Mouse (Mus musculus) spleen, postnatal 4 days (tissue): Measurements from ENCODE around the gene Pik3cg.
A peak's percentile ranks its signal among the peaks of the same experiment; 100 is the strongest.

Experiments used
- DNase-seq, 2 experiments: peaks; one replicate each; pipeline ENCODE4 v3.0.0; 2022; ENCODE audit warnings: low spot score in 2 of 2

Pik3cg gene

DNA sequence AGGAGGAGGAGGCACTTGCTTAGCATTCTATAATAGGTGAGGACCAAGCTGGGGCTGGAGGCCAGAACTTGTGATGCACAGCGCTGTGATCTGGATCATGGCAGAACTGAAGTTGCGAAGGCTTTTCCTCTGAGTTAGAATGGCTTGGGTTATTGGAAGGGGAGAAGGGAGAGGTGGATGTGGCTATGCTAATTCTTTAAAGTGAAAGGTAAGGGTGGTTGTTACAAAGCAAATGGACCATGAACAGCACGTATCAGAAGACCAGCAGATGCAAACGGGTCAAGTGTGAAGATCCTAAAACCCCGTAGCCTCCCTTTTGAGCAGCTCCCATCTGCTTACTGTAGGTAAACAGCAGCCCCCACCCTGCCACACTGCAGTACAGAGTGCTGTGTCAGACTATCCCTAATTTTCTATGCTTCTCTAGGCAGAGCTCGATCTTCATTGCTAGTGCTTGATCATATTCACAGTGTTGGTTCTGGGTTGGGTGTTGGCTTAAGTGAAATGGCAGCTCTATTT is 7.3 kb downstream of the Pik3cg start:
- DNase-seq: no peak

DNA sequence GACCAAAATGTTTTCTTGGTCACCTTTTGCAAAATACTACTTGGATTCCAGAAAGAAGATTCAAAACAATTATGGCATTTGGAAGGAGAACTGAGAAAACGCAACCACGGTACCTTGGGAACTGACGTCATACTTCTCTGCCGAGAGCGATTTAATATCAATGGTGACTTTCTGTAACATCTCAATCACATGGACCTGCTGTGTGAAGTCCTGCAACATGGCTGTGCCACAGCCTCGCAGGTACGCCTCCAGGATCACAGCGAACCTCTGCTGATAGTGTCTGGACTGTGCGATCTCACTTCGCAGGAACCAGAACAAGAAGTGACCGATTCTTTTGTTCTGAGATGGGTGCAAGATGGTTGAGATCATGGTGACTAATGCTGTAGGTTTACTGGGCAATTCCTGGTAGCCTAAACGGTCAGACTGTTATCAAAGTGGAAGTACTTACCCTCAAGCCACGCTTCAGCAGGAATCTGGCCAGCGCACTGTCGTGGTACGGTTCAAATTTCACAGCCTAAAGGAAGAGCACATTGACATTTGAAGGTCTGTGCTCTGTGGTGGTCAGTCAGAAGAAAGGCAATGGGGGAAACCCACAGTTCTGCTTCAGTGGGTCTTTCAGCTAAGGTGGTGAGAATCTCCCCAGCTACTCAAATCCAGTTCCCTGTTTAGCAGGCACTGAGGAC is 7.9 kb downstream of the Pik3cg start:
- DNase-seq: no peak

DNA sequence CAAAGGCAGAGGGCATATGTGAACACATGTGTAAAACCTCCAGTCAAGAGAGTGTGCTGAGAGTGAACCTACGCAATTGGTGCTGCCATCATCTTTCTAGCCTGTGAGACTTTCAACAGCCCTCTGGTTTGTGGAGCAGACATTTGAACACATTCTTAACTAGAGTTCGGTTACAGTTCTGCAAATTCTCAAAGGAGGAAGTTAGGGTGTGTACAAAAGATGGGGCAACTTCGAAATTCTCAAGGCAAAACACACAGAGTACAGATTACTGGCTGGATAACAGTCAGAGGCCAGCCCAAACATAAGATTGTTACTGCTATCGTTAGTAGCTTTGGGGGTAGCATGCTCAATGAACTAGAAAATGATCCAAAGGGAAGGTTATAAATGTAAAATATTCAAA is 9.0 kb downstream of the Pik3cg start:
- peak in 1 of 2 experiments; percentile 47 for DNase-seq

DNA sequence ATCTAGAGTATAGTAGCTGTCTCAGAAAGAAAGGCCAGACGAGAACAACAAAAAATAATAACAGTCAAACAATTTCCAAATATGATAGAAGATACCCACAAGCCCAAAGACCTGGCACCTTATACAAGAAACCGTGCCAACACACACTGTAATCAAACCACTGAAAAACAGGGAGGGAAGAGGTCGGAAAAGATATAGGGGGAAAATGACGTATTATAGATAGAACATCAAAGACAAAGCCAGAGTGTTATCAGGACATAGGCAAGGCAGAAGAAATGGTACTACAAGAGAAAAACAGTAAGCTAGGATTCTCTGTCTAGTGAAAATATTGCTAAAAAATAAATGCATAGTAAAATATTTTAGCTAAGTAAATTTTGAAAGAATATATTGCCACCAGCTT is 10.4 kb downstream of the Pik3cg start:
- no peak for DNase-seq

DNA sequence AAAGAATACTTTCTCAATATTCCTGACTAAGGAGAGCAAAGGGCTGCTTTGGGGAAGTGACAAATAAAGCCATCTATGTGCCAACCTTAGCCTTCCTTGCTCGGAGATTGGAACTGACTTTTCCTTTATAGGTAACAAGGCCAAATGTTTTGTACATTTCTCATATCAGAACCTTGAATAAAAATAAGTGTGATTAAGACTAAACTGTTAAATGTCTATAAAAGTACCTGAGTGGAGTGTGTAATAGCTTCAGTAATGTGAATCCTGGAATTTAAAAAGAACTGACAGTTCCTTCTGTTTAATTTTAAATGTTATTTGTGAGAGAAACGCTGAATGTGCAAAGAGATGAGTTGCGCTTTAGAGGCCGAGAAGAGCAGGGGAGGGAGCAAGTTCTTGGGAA is 13.5 kb downstream of the Pik3cg start:
- no peak for DNase-seq

DNA sequence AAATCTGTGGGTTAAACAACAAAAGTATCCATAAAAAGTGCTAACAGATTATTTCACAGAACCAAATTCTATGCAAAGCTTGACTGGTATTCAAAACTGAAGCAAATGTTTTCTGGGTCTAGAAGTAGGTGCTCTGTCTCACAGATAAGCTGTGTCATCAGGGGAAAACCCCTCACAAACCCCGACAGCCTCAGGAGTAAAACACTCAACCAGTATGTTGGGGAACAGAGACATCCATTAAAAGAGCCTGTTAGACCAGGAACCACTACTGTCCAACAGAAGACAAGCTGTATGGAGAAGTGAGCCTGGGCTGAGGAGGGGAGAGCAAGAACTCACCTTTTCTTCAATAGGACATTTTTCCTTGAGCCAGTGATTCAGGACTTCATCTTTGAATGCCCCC is 14.1 kb downstream of the Pik3cg start:
- DNase-seq: peak in 1 of 2 experiments; percentile 34

DNA sequence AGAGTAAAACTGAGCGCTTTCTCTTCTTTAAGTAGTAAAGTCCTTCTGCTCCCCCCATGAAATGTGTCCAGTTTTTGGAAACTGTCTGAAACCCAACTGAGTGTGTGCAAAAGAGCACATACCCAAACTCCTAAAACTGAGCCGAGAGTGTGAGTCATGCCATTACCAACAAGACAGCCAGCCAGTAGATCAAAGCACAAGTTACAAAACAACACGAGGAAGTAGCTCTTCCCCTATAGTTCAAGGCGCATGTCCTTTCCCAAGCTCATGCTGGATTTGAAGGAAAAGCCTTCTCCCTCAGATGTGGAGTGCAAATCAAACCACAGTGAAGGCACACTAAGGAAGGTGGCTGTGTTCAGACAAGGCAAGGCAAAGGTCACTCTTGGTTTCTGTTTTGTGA is 17.5 kb downstream of the Pik3cg start:
- peak in 1 of 2 experiments; percentile 34 for DNase-seq

DNA sequence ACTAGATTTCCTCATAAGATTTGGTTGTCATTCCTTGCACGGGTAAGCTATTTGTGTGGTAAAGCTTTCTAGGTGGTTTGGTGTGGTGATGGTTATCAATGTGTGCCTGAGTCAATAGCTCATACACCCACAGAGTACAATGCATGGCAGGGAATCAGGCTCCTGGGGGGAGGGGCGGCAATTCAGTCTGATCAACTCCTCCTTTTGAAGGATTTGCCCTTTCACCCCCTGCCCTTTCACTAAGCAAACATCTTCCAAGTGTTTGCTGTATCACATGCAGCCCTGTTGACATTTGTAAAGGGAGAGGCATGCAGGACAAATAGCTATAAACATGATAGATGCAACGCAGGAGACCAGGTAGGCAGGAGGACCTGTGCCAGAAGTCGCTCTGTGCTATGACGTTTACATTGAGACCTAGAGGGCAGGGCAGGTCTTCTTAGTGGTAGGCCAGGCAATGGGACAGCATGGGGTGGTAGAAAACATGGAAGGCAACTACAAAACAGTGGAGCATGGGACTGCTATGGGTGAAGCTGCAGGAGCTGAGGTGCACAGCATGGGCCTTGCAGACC is 20.7 kb downstream of the Pik3cg start:
- DNase-seq: no peak

DNA sequence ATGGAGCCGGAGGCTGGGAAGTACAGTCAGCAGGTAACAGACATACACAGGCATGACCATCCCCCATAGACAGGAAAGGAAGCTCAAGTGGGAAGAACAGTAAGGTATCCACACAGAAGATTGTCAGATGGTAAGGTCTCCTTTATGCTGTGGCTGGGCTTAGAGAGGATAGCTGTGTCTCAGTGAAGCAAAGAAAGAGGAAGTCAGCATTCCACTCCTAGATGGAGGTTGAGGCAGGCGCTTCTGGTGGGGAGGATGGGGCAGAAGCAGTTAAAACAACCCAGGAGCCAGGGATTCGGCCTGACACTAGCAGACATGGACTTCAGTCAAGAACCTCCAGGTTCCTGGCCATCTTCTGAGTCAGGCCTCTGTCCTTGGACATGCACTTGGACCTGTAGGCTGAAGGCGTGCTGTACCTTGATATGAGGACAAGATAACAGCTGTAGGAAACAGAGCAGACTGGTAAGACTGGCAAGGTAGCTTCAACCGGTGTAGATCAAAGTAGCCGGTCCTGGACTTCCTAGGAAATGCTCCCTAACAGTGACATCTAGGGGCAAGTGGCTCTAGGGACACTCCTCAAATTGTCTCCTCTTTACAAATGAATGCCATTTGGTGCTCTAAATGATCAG is 21.7 kb downstream of the Pik3cg start:
- DNase-seq: no peak

DNA sequence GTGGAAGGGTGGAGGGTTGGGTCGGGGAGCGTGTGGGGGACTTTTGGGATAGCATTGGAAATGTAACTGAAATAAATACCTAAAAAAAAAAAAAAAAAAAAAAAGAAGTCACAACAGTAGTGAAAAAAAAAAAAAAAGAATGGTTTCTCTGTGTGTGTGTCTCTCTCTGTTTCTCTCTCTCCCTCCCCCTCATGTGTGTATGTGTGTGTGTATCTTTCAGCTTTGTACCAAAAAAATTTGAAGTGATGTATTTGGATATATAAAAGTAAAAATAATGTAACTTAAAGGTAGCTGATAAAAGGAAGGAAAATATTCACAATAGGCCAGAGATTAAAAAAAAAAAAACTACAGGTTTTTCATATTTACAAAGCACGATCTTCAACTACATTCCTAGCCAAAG is 23.6 kb downstream of the Pik3cg start:
- no peak for DNase-seq

DNA sequence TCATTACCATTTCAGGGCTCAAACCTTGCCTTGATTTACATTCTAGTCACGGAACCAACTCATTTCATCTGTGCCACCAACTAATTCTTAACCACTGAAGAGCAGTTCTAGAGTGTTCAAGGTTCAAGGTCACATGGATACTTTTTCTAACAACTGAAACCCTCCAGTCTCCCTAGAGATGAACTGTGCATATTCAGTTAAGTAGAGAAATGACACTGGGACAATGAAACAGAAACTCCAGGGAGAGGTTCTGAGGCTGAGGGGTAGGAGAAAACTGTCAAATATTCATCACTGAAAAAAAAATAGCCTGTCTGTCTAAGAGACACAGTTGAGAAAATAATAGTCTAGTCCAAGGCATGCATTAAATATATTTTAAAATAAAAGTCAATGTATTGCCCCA is 24.9 kb downstream of the Pik3cg start:
- DNase-seq: no peak

DNA sequence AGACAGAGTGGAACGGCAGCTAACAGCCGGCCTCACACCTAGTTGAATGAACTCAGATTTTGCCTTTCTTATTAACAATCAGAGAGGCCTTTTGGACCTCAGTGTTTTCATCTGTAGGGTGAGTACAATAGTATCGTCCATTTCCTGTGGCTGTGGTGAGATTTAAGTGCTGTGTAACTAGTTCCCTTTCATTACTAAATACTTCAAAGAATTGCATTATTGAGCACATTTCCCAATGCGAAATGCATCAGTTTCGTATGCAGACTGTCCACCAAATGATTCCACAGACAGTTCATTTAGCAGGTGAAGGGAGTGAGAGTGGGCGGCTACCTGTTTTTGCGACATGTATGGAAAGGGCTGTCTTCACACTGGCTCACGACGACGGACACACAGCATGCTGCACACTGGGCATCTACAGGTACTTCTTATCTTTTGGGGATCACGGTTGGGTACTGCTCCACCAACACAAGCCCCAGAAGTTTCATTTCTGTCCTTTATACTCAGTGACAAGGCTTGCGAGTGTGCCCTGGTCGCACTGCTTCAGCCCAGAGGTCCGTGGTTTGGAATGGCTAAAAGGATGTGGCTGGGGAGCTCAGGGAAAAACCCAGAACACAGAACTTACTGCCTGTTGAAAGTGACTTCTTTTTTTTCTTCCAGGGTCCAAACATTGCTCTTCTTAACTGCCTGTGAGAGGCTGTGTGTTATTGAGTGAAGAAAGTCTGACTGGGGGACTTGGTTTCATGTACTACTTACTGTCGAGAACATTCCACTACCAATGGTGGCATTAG is 25.6 kb downstream of the Pik3cg start:
- DNase-seq: no peak

DNA sequence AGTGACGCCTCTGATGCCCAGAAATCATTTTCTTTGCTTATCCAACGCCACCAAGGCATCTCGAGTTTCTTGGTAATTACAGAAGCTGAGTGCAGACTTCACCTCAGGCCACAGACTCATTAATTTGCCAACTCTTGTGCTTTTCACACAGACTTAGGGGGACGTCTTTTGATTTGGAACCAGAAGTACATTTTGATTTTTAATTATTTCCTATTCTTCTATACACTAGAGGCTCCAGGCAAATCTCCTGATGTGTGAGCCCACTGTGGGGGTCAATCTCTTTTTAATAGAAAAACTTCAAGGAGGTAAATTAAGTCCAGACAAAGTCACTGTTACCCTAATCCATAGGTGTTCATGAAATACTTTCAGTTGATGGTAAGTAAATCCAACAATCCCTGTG is 26.6 kb downstream of the Pik3cg start:
- DNase-seq: no peak

DNA sequence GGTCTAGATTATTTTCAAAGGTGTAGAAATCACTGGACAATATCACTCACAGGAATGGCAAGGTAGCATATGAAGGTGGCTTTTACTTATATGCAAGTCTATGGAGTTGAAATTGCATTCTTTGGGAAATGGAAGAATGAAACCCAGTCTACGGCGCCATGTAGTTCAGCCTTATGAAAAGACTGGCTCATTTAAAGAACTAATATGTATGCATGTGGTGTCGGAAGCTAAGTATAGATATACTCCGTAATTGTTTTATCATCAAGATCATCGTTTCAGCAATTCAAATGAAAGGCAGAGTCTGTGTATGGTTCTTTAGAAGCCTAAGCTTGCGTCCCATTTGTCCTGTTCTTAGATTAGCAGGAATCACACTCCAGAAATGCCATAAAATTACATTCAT is 34.0 kb downstream of the Pik3cg start:
- DNase-seq: no peak

DNA sequence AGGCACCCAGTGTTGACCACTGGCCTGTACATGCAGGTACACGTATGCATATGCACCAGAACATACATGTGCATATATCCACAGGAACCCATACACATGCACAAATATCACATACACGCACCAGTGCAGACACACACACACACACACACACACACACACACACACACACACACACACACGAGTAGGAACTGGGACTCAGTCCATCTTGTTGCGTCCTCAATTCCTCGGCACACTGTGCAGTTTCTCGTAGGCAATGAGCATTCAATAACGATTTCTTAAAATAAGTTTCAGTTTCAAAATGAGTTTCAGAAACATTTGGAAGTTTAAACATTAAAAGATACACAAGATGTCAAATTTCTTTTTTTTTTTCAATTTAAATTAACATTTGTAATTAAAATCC is 35.6 kb downstream of the Pik3cg start:
- DNase-seq: peak in 1 of 2 experiments; percentile 32

DNA sequence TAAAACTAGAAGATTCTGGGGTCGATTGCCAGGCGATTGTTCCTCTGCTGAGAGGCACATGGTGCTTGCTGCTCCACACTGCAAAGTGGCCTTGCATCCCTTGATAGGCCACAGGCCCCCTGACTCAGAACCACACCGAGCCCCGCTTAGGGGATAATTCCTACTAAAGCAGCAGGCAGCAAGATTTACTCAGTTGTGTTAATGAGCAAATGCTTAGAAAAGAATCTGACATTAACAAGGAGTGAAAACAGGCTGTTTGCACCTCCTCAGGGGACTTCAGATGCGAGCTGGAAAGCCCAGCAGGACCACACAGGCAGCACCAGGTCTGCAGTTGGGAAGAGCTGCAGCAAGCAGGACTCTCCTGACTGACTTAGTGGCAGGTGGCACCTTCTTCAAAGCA is 39.3 kb downstream of the Pik3cg start:
- peak in 1 of 2 experiments; percentile 57 for DNase-seq

DNA sequence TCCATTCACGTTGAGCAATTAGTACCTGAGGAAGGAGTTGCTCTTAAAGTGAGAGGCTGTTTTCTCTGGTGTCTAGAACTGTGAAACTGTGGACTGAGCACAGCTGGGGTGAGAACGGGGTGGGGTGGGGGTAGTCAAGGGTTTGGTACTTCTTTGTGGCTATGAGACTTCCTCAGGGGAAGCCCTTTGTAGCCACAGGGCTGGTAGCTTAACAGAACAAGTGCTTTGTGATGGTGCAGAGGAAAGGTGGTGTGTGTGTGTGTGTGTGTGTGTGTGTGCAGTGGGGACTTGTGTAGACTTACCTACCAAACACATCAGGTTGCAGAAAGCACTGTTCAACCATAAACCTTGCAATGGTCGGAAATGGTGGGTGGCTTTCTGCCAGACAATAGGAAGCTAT is 39.7 kb downstream of the Pik3cg start:
- peak in 1 of 2 experiments; percentile 54 for DNase-seq

DNA sequence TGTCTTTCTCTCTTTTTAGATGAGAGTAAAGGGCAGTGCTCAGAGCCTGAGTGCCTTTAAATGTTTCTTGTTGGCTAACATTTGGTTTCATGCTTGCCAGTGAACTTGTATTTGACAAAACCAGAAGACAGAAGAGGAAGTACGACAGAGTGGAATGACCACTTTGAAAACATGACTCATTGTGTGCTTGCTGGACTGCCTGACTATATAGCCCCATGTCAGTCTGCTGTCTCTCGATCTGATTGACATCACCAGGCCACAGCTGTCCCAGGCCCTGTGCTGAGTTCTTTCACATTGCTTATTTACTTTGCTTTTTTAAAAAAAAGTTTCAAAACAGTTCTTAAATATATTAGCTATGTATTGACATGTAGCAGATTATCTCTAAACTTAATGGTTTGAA is 44.8 kb downstream of the Pik3cg start:
- DNase-seq: peak in 1 of 2 experiments; percentile 25

DNA sequence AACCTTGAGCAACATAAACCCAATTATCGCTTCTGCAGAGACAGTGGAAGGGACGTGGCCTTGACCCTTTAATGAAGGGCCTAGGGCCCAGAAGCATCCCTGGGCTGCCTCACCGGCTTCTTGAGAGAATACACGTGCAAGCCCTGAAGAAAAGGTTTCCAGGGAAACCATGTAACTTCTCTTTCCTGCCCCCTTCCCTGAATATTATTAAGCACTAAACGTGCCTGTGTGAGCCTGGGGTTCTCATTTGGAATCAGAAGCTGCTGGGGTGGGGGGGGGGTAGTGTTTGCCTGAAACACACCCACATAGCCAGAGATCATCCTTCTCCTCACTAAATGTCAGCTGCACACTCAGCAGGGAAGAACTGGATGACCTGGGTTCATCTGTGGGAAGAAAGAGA is 49.7 kb downstream of the Pik3cg start:
- DNase-seq: peak in 1 of 2 experiments; percentile 43

DNA sequence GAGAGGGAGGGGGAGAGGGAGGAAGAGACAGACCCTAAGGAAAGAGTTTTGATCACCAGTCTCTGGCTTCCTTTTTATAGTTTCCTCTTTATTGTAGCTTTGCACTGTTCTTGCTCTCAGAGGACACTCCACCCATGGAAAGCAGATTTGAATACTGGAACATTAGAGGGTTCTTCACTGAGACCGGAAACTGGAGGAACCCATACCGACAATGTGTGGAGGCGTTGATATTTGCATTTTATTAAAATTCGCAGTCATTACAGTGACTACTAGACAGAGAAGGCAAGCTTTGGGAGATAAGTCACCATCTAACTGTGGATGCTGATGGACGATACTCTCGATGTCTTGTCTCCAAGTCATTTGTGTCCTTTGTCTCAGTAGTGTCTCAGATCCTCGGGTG is 61.9 kb downstream of the Pik3cg start:
- DNase-seq: no peak

DNA sequence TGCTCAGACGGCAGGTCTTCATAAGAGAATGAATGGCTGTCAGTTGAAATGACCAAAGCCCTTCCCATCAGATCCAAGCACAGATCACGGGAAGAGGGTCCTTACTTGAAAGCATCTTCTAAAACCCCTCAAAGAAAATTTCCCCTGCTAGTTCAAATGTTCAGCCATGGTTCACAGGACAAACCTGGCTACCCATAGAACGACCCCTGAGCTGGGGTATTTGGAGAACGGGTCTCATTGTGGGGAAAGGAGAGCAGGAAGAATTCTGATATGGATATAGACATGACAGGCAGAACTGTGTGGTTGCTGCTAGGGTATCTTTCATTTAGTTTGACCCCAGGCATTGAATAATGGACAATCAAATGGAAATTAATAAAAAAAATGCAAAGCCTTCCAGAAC is 62.8 kb downstream of the Pik3cg start:
- no peak for DNase-seq

DNA sequence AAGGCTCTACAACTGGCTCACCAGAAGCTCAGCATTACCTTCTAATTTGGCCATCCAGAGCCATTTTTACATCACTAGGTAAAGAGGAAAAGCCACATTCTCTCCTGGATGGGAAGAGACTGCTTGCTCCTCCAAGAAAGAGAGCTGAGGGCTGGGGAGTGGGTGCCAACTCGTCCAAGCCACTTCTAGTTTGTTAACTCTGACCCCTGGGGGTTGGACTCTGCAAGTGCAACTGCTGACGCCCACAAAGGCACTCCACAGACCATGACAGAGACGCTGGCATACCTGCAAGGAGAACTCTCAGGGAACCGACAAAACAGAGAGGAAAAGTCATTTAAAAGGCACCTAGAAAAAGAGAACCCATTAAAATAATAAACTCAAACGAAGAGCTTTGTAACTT is 63.9 kb downstream of the Pik3cg start:
- peak; percentile 84 to 91 for DNase-seq
